ENCODE assay signal across 8 mouse cellular contexts in genomic region chr5:138754303-138755120, GRCm38 (mm10). TPM values are rescaled to one million over a fixed set of nuclear protein-coding genes. Genes with fewer than 3 reads are reported as not detected.
DNase-seq lines count a peak whose midpoint lies in the region; ATAC-seq and TF ChIP-seq lines count a peak whose summit lies in the region.

Gene Fam20c (plus strand): TSS chr5:138754514.

- H3K9me3 ChIP-seq in hindbrain, embryonic 16.5 days (ENCODE audit: control insufficient read depth, low read length): no peaks in the 10 kb centered on the region

- H3K4me1 ChIP-seq in cortical plate, adult 2 months (ENCODE audit: control insufficient read depth, insufficient read depth, low read length): 0 out of 2 replicates have a peak, but pooled peaks cover 1% of the 10 kb centered on the region
- H3K4me1 ChIP-seq in hindbrain, embryonic 16.5 days (ENCODE audit: control insufficient read depth, insufficient read depth, low read depth, low read length): peaks cover 41% of the 10 kb centered on the region

- under 1% methylated on average over 52 of the region's 98 CpGs for WGBS in hindbrain, embryonic 16.5 days

- TF ChIP-seq CTCF in cortical plate, adult 2 months (IDR thresholded peaks at IDR 0.05; ENCODE audit: extremely low read depth, insufficient read depth, low read length): no peak

- peak within 1 kb of the TSS; percentile 85; the same call in 1 of the 2 replicates for H3K27ac ChIP-seq in cortical plate, adult 2 months (ENCODE audit: insufficient read depth, low read length)
- peak within 1 kb of the TSS; percentile 97 for H3K27ac ChIP-seq in hindbrain, embryonic 16.5 days (ENCODE audit: low read depth, low read length)

- peak; percentile 37; the same call in 1 of the 2 replicates for TF ChIP-seq POLR2A in cortical plate, adult 2 months (IDR thresholded peaks at IDR 0.05; ENCODE audit: extremely low read depth, insufficient read depth, low read length)

- H3K9ac ChIP-seq in hindbrain, embryonic 16.5 days (ENCODE audit: low read depth, low read length): peak within 1 kb of the TSS; percentile 94

- H3K27me3 ChIP-seq in hindbrain, embryonic 16.5 days (replicated peaks; ENCODE audit: control insufficient read depth, insufficient read depth, low read length): no peaks in the 10 kb centered on the region

- DNase-seq in adrenal gland, postnatal 10 days: peak; percentile 93
- peak; percentile 89 for DNase-seq in gastrocnemius, postnatal 10 days
- DNase-seq in left cerebral cortex, adult 18-20 months (ENCODE audit: low spot score in 2 of 2): peak; percentile 65 to 83
- peak; percentile 77 for DNase-seq in lung, postnatal 25 days (ENCODE audit: low spot score)
- DNase-seq in retina, postnatal 1 day: peak; percentile 87
- DNase-seq in natural killer cell, adult 2 months (ENCODE audit: low spot score in 2 of 2): no peak

- H3K4me3 ChIP-seq in cortical plate, adult 2 months (ENCODE audit: insufficient read depth, low read length): peak within 1 kb of the TSS; percentile 82
- peak within 1 kb of the TSS; percentile 81 for H3K4me3 ChIP-seq in hindbrain, embryonic 16.5 days (ENCODE audit: low read length)

- H3K36me3 ChIP-seq in hindbrain, embryonic 16.5 days (ENCODE audit: control insufficient read depth, insufficient read depth, low read length): peaks cover 2% of the 10 kb centered on the region

- ATAC-seq in hindbrain, embryonic 16.5 days: peak; percentile 86

- peak within 1 kb of the TSS; percentile 83 for H3K4me2 ChIP-seq in hindbrain, embryonic 16.5 days (ENCODE audit: low read length)

RNA-seq across cellular contexts. Expression of gene Fam20c, which starts in this region (rescaled TPM):
- 10 to 100 TPM; 17.1 to 19.7 TPM for total RNA-seq in adrenal gland, postnatal 10 days (2021)
- polyA plus RNA-seq in cortical plate, adult 2 months (2012; rRNA removed): 26.0 and 28.5 TPM in 2 replicates
- 10 to 100 TPM; 29.2 to 41.6 TPM for total RNA-seq in gastrocnemius, postnatal 10 days (2021)
- polyA plus RNA-seq in hindbrain, embryonic 16.5 days (2015; fragmentation: Nextera tagmentation; extraction: Ambion mirVana): 44.0 and 48.9 TPM in 2 replicates
- total RNA-seq in left cerebral cortex, adult 18-20 months (2021): 10 to 100 TPM; 39.3 to 41.0 TPM

Comparison
In these comparisons a context has a peak if more than half of its experiments do, and no peak if none do; other contexts are left out.
1. DNase-seq: peak in adrenal gland, postnatal 10 days (single experiment), gastrocnemius, postnatal 10 days (single experiment), left cerebral cortex, adult 18-20 months (2 of 2), lung, postnatal 25 days (single experiment) and retina, postnatal 1 day (single experiment); none in natural killer cell, adult 2 months (0 of 2).